Mouse (Mus musculus) thymus, adult 18-20 months (tissue): ENCODE results near the gene Pard3b.

ENCODE experiments used
- DNase-seq, 2 experiments: peaks; one replicate each; pipeline ENCODE4 v3.0.0; 2022; ENCODE audit warnings: mixed read lengths in 2 of 2

The Pard3b gene

DNA sequence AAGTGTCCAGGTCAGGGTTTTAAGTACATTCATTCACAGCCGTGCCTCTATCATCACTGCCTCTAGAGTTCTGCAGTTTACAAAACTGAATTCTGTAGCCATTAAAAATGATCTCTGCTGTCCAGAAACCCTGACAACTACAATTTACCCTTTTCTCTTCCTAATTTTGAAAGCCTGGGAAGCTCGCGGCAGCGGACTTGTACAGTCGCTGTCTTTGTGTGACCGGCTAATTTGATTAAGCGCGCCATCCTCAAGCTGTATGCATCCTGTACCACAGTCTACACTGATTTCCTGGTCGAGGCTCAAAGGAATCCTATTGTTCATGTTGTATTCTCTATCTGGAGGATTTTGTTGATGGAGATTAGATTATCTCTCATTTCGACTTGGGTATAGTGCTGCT is 448.8 kb downstream of the Pard3b start:
- DNase-seq = no peak

DNA sequence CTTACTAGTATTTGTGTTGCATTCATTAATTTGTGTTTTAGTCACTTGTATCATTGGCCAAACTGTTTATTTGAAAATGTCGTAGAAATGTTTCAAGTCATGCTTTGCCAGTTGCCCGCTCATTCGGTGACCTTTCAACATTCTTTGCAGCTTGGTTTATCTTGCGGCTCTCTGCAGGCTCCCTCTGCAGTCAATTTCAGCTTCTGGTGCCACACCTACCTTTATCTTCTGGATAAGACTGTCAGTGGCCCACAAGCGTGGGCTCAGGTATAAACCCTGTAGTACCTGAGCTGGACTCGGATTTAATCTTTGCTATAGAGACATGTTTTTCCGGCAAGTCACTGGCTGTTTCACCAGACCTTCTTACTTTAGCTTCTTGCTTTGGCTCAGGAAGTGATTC is 456.3 kb downstream of the Pard3b start:
- no peak for DNase-seq

DNA sequence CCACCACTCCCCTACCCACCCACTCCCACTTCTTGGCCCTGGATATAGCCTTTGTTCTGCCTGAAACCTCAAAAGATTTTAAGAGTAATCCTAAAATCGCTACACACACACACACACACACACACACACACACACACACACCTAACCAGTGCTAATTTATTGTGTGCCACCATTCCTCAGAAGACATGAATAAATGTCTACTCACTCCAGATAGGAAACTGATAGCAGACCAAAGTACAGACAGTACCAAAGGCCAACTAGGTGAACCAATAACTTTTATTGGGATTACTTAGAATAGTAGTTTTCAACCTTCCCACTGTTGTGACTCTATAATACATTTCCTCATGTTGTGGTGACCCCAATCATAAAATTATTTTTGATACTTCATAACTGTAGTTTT is 483.8 kb downstream of the Pard3b start:
- no peak for DNase-seq

GRCm38 (mm10) chr1:62129186-62129585 is 490.6 kb downstream of the Pard3b start:
- DNase-seq = no peak

DNA sequence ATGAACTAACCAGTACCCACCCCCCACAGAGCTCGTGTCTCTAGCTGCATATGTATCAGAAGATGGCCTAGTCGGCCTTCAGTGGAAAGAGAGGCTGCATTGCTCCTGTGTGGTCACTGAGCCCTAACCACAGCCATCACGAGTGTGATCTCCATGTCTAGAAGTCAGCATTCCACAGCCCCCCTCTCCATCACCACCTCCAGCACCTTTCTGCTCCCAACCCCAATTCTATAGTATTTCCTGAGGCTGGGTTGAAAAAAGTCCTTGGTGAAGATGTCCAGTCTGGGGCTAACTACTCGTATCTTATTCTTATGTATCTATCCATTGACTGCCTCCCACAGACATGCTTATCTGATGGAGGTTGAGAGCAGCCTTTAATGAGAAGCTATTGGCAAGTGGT is 509.5 kb downstream of the Pard3b start:
- no peak for DNase-seq

DNA sequence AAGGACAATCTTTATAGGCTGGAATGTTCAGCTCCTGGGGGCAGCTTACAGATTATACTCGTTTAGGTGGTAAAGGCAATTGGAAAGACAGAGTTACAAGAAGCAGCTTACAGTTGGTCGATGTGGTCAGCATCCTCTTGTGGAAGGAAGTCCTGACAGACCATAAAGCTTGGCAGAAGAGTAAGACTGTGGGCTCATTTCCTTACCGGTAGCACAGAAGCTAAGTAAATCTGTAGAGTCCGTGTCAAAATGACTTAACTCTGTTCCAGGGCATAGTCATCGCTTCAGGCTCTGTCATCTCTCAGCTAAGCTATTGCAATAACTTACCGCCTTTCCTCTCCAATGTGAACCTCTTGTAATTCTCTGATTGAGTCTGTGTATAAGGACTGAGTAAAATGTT is 510.2 kb downstream of the Pard3b start:
- no peak for DNase-seq

DNA sequence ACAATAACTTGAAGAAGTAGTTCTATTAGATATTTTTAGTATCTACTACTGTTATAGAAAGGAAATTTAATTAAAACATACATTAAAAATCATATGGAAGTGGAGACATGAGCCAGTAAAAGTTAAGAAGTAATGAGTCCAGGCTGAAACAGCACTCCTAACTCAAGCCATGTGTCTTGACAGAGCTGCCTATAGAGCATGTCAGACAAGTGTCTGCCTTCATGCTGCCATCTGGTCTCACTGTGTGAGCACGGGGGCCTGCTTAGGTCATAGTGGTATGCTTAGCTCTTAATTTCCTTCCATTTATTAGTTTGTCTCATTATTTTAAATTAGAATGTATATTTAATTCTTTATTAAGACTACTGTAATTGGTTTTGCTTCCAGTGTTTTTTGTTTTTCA is 517.3 kb downstream of the Pard3b start:
- no peak for DNase-seq

- DNase-seq = no peak
These were observed 521.0 kb downstream of the Pard3b start for GRCm38 (mm10) chr1:62159592-62159991.

- DNase-seq = no peak
These were observed 536.5 kb downstream of the Pard3b start for GRCm38 (mm10) chr1:62175013-62175640.

DNA sequence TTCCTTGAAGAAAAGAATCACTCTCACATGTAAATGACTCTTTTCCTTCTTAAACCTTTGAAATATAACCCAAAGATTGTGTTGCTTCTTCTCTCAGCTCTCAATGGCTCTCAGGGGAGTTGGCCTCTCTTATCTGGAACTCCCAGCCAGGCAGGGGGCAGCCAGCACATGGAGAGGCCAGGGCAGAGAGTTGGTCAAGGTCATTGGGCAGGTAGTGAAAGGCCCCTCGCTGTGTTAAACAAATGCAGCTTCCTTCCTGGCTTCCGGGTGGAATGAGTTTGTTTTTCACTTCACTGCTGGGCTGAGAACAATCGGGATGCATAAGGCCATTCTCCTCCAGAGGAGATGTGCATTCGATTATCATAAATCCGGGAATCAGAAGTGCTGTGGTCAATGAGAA is 543.0 kb downstream of the Pard3b start:
- no peak for DNase-seq

- no peak for DNase-seq
These were observed 544.0 kb downstream of the Pard3b start for GRCm38 (mm10) chr1:62182634-62183033.

- no peak for DNase-seq
These were observed 552.2 kb downstream of the Pard3b start for GRCm38 (mm10) chr1:62190786-62191185.

- no peak for DNase-seq
These were observed 558.9 kb downstream of the Pard3b start for GRCm38 (mm10) chr1:62197515-62197914.

GRCm38 (mm10) chr1:62200919-62201318 is 562.3 kb downstream of the Pard3b start:
- DNase-seq = no peak

GRCm38 (mm10) chr1:62201686-62202257 is 563.1 kb downstream of the Pard3b start:
- DNase-seq = no peak

DNA sequence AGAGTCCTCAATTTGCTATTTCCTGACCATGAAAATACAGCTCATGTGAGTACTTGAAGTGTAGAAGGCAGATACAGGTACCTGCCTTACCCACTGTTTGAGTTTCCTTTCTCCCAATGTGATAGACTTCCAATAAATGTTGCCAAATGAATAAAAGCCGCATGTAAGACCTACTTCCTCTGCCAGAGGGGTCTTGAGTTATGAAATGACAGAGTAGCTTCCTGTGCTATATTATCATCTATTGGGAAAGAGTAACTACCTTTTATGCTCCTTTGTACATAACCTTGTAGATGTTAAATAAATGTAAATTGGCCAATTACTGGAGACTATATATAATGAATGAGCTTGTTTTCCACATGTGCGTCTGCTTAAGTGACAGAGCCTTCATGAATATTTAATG is 574.7 kb downstream of the Pard3b start:
- DNase-seq = no peak

- DNase-seq = no peak
These were observed 577.2 kb downstream of the Pard3b start for GRCm38 (mm10) chr1:62215842-62216241.

GRCm38 (mm10) chr1:62216568-62216967 is 577.9 kb downstream of the Pard3b start:
- no peak for DNase-seq

GRCm38 (mm10) chr1:62229129-62229528 is 590.5 kb downstream of the Pard3b start:
- no peak for DNase-seq

GRCm38 (mm10) chr1:62234039-62234438 is 595.4 kb downstream of the Pard3b start:
- no peak for DNase-seq

GRCm38 (mm10) chr1:62235121-62235520 is 596.5 kb downstream of the Pard3b start:
- no peak for DNase-seq

DNA sequence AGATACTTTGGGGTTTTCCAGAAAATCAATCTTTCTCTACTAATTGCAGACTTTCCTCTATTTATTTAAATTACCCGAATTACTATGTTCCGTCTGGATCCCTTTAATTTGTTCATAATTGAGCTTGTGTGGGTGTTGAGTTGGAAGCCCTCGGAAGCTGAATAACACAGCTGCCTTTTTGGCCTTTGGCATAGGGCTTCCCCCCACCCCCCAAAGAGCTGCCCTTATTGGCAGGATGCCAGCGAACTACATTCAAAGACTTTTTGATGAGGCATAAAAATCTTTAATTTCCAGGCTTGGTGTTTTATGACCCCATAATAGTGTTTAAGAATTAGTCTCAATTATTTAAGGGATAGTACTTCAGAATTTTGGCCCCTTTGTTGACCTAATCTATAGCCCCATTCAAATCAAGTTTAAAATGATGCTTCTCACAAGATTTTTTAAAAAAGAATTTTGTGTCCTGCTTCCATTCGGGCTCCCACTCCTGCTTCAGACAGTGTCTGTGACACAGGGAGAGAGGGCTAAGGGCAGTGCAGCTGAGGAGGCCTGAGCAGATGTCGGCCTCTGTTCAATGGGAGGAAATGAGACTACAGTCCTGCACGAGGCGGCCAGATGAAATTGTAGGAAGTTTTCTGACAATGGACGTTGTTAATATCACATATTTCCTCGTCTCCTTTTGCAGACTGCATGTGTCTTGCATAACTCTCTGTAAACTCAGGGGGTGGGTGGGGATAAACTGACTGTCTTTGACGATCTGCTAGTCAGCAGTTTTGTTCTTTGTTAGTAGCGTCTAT is 605.8 kb downstream of the Pard3b start:
- no peak for DNase-seq

DNA sequence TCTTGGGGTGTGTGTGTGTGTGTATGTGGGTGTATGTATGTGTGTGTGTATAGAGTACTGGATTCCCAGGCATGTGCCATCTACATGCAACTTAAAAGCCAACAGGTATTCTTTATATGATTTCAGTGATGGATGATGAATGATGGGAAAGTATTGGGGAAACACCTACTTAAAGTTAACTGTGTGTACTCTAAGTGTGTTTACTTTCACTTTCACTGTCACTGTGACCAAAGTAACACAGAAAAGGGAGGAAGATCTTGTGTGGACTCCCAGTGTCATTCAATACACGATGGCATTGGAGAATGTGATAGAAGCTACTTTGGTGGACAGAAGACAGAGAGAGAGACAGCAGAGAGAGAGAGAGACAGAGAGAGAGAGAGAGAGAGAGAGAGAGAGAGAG is 613.8 kb downstream of the Pard3b start:
- DNase-seq = no peak

DNA sequence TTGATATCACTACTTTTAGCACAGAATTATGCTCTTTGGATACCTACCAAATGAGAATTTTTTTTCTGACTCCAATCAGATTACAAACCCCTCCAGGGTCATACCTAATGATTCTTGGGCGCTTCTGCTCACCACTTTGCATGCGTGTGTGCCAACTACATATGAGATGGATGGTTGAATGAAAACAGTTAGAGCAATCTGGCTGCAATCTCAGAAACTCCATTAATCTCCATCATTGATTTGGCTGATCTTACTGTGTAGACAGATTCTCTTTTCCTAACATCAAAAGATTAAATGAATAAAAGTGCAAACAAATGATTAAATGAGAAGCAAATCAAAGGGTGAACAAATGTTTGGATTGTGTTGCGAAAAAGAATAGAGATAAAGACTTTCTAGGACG is 615.7 kb downstream of the Pard3b start:
- DNase-seq = no peak
